Mouse (Mus musculus) frontal cortex, adult 2 months (tissue): Measurements from ENCODE around the gene Slc29a4. TPM values are rescaled to one million over a fixed set of nuclear protein-coding genes. Genes with fewer than 3 reads are reported as not detected.

Experiments
- DNase-seq, 2 experiments: peaks; one replicate each; pipeline ENCODE4 v3.0.0; 2022; ENCODE audit warnings: low spot score in 1 of 2; ENCODE audit errors: extremely low spot score in 1 of 2
- polyA plus RNA-seq: library from polyadenylated mRNA; depleted of rRNA; stranded (reverse); fragments of >200 nt; gene quantifications from 2 replicates; pipeline ENCODE4 v1.2.3, GENCODE M21; 2012

The Slc29a4 gene
- polyA plus RNA-seq, 1 experiment: 14.6 TPM

DNA sequence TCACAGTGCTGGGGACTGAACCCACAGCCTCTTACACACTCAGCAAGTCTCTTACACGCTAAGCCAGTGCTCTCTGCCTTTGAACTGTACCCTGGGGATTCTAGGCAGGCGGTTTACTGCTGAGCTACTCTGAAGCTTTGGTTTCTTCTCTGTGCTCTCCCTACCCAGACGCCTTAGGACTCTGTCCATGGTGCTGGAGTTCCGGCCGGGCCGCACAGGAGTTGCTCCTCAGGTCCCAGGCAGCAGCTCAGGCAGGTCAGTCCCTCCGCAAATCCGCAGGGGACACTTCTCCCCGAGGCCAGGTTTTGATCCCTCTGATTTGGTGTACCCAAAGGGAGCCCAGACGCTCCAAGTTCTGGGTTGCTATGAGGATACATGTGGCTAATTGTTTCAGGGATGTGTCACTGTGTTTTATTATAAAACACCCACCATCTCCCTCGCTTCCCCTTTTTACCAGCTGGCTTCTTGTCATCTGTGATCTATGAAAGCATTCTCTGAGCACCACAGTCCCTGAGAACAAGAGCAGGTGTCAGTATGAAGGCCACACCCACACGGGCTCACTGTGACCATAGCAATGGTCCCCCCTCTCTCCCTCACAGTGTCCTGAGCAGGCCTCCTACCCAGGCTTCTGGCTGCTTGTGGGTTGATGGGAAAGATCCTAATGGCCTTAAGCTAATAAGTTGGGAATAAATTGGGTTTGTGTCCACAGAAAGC, 2.5 kb downstream of the Slc29a4 start:
- DNase-seq: no peak

DNA sequence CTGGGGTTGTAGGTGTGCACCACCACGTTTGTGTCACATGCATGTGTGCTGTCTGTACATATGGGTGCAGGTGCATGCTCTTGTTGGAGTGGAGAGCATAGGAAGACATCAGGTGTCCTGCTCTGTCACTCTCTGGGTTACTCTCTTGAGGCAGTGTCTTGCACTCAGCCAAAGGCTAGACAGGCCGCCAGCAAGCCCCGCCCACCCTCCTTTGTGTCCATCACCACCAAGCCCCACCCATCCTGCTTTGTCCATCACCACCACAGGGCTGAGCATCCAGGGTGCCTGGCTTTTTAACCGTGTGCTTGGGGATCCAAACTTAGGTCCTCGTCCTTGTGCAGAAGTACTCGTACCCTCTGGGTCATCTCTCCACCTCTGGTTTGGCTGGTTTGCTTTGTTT, 3.9 kb downstream of the Slc29a4 start:
- no peak for DNase-seq

GRCm38 (mm10) chr5:142696865-142697264, 4.6 kb downstream of the Slc29a4 start:
- DNase-seq: peak; percentile 79 to 82

DNA sequence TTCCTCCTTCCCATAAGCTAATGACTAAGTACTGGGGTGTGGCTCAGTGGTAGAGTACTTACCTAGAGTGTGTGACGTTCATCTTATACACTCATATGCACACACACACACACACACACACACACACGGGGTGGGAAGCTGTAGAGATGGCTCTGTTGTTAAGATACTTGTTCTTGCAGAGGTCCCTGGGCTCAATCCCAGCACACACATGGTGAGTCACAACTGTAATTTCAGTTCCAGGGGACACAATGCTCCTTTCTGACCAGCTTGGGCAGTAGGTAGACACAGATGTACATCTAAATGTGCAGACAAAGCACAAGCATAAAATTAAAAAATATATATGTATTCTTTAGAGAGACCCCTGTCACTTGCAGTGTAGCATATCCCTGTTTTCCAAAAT, 5.4 kb downstream of the Slc29a4 start:
- no peak for DNase-seq

DNA sequence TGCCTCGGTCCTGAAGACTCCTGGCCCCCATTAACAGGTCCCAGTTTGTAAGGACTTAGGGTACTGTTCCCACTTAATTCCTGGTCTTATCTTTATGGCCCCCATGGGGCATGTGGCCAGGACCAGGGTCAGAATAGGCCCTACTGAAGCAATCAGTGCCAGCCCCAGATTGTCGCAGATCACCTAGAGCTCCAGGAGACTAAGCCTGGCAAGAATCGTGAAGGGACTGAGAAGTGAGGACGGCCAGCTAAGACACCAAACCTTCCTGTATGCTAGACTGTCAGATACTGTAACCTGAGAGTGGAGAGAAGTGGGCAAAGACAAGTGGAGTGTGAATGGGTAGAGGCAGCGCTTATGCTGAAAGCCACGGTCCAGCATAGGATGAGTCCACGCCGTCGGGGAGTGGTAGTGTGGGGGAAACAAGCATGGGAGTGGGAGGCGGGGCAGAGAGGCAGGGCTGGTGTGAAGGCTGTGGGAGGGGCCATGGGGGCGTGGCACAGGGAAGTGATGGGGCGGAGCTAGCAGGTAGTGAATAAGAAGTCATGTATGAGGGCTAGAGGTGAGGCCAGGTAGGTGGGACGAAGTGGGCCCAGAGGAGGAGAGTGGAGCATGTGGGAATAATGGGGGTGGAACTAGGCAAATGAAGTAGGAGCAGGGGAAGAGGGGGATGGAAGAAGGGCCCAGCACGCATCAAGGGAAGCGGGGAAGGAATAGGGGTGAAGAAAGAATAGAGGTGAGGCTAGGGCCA, 8.7 kb downstream of the Slc29a4 start:
- DNase-seq: no peak

DNA sequence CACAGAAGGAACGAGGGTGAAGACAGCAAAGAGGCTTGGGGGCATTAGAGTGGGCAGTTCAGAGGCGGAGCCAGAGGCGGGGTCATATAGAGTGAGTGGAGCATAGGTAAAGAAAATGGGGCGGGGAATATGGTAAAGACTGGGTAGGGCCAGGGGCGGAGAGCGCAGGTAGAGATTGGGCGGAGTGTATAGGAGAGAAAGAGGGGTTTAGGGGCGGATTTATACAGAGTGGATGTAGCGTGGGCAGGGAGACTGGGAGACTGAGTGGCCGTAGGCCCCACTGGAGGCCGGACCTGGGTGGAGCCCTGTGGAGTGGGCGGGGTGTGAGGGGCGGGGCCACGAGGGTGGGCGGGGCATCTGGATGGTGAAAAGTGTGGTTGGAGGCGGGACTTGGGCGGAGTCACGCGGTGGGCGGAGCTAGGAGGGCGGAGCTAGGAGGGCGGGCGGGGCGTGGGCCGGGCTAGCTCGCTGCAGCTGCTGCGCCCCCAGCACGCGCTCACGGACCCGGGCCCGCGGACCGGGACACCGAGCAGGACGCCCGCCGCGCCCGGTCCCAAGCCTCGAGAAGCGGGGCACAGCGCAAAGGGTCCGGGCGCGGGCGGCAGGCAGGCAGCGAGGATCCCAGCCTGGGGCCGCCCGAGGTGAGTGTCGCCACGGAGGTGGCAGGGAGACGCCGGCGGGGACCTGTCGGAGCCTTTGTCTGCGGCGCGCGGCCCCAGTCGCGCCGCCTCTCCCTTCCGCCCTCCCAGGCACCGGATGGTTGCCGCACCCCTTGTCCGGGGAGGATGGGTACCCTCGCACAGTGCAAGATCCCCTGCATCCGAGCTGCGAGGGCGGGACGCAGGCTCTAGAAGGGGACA, 9.6 kb downstream of the Slc29a4 start:
- no peak for DNase-seq

DNA sequence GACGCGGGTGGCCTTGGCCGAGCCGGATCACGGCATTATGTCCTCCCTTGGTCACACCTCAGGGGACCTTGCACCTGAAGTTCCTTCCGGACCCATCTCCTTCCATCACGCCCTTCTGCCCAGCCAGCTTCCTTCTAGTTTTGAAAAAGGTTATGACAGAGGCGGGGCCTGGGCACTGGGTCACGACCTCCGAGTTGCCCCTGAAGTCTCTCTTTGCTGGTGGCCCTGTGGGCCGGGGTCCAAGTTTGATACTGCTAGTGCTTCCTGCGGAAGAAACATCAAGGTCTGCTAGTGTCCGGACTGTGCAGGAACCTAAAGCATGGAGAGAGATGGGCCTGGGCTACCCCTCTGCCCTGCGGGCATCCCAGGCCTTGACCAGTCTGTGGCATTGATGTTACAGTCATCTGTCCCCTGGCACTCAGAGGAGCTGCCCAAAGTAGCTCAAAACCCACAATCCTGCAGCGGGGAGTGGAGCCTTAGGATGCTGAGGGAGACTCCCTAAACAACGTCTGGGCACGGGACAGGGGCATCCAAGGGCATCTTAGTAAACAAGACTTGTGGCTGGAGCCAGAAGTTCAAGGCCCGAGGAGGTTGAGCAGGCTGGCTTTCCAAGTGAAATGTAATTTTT, 10.3 kb downstream of the Slc29a4 start:
- DNase-seq: no peak

GRCm38 (mm10) chr5:142703569-142703968, 11.3 kb downstream of the Slc29a4 start:
- peak in 1 of 2 experiments; percentile 72 for DNase-seq

- no peak for DNase-seq
These were observed 15.4 kb downstream of the Slc29a4 start for GRCm38 (mm10) chr5:142707709-142708108.

- no peak for DNase-seq
These were observed 17.1 kb downstream of the Slc29a4 start for GRCm38 (mm10) chr5:142709436-142709835.

GRCm38 (mm10) chr5:142712373-142712772, 20.1 kb downstream of the Slc29a4 start:
- no peak for DNase-seq

DNA sequence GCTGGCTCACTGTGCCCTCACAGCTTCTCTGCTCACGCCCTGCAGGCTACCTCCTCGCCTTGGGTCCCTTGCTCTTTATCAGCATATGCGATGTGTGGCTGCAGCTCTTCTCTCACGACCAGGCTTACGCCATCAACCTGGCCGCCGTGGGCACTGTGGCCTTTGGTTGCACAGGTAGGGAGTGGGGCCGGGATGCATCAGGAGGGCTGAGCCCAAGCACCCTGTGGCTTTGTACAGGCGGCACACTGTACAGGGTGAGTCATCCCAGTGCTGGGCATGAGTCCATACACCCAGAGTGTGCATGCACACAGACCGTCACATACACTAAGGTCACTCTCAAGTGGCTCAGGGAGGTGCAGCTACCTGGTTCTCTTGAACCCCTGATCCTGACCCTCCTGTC, 21.7 kb downstream of the Slc29a4 start:
- DNase-seq: no peak

DNA sequence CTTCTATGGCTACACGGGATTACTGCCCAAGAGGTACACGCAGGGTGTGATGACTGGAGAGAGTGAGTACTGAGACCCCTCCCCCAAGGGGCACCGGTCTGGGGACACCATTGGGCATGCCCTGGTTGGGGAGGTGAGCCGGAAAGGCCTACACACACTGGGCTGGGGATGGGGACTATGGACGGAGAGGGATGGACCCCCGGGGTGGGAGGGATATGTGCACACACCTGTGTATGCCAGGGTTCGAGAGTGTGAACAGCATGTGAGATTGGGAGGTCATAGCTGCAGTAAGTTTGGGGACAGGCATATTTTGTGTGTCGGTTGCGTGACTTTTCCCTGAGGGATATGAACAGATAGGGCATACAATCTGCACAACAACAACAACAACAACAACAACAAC, 22.7 kb downstream of the Slc29a4 start:
- DNase-seq: no peak

DNA sequence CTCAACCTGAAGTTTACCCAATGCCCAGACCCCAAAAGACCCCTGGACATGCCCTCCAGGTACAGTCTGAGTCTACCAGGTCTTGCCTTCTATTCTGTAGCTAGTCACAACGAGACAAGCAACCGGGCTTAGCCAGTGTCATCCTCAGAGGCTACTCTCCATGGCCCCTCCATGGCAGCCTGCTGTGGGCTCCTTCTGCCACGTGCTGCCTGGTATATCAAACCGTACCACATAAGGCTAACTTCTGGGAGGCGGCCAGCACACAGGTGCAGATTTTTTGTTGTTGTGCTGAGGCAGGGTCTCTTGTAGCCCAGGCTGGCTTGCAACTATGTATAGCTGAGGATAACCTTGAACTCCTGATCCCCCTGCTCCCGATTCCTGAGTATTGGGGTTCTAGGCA, 23.7 kb downstream of the Slc29a4 start:
- no peak for DNase-seq

DNA sequence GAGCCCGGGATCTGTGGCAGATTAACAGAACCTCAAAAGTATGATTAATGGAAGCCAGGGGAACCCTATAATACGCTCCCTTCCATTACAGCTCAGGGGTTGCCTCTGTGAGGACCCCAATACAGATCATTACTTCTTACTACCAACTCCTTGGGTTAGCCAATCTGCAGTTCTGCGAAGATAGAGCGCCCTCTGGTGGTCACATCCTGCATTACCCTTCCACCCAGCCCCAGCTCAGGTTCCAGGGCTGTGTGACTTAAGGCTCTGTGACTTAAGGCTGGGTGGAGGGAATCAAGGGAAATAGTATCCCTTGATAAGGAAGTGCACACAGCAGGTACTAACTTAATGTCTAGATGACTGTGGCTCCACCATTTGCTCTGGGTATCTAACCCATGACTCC, 25.7 kb downstream of the Slc29a4 start:
- DNase-seq: peak in 1 of 2 experiments; percentile 93

DNA sequence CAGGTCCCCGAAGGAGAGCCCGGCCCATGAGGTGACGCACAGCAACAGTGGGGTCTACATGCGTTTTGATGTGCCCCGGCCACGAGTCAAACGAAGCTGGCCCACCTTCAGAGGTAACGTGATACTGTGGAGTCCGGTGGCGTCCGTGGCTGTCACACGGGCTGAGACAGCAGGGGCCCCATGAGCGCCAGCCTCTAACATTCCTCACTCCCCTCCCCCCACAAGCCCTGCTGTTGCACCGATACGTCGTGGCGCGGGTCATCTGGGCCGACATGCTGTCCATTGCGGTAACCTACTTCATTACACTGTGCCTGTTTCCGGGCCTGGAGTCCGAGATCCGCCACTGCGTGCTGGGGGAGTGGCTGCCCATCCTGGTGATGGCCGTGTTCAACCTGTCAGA, 26.2 kb downstream of the Slc29a4 start:
- no peak for DNase-seq

DNA sequence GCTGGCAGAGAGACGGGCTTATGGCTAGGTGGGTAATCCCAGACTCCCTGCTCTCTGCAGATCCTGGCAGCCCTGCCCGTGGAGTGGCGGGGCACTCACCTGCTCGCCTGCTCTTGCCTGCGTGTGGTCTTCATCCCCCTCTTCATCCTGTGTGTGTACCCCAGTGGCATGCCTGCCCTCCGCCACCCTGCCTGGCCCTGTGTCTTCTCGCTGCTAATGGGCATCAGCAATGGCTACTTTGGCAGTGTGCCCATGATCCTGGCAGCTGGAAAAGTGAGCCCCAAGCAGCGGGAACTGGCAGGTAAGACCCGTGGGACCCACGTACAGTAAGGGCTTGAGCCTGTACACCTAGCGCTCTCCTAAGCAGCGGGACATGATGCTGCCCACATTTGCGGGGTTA, 27.6 kb downstream of the Slc29a4 start:
- DNase-seq: no peak

DNA sequence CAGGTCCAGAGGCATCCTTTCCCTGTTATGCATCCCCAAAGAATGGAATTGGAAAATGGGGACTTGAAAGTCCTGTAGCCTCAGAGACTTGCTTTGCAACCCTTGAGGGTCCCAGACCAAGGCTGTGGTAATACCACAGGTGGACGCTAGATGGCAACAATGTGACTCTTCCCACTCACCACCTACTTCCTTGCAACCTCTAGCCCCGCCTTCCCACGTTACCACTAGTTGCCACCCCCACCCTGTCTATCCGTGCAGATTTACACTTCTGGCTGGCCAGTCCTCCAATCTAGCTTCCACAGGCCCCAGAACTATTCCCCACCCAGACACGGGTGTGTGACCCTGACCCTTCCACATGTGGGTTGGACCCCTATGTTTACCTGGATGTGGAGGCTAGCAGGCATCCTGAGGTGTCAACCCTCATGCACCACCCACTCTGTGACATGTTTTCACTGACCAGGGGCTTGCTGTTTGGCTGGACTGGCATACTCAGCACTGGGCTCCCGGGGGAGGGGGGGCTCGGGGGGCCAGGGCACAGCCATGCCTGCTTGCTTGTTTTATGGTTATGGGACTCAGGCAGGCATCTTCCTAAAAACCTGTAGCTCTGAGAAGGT, 31.3 kb downstream of the Slc29a4 start:
- DNase-seq: peak; percentile 53 to 72

DNA sequence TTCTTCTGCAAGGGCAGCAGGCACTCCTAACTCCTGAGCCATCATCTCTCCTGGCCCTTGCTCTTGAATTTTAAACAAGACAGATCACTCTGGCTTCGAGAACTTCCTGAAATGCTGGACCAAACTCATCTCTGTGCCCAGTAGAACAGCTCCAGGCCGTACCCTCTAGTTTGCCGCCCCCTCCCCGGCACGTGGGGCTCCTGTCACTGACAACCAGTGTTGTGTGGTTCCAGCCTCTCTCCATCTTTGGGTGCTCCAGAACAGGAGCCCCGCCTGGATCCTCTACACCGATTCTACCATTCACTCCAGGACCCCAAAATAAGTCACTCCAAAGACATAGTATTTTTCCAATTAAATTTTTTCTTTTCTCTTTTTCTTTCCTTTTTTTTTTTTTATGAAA, 32.0 kb downstream of the Slc29a4 start:
- DNase-seq: no peak

DNA sequence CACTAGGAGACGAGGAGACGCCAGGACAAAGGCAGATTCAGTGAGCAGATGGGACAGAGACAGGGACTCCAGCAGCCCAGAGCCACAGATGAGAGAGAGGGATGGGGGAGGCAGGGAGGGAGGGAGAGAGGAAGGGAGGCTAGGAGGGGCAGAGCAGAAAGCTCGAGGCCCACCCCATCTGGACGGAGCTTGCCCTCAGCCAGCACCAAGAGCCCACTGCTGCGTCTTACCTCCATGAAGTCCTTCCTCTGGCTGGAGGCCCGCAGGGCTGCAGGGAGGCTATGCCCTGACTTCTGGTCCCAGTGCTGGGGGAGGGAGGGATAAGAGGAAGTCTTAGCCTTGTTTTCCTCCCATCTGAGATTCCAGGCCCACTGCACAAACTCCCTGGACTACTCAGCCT, 34.4 kb downstream of the Slc29a4 start:
- no peak for DNase-seq
